Mouse (Mus musculus) bone marrow, adult 2 months (tissue): ENCODE measurements around the gene Cib3.

Experiments used
- CTCF ChIP-seq: fragments of 200-500 bp; IDR thresholded peaks from 2 replicates; pipeline ENCODE4 v1.5.1; 2011; ENCODE audit warnings: low read length, control low read depth; ENCODE audit not compliant: control insufficient read depth, insufficient read depth
- POLR2A ChIP-seq: fragments of 200-500 bp; IDR thresholded peaks from 2 replicates; pipeline ENCODE4 v1.6.1; 2011; ENCODE audit warnings: low read depth, mild to moderate bottlenecking, control low read depth, low read length, borderline replicate concordance; ENCODE audit not compliant: control insufficient read depth

DNA sequence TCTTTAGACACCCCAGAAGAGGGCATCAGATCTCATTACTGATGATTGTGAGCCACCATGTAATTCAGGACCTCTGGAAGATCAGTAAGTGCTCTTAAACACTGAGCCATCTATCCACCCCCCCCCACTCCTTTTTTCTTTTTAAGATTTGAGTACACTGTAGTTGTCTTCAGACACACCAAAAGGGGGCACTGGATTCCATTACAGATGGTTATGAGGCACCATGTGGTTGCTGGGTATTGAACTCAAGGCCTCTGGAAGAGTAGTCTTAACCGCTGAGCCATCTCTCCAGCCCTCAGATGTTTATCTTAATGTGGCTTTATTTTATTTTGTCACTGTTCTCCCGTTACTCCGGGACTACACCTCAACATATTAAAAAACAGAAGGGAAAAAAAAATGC, 52.6 kb downstream of the Cib3 start:
- TF ChIP-seq POLR2A = no peak
- no peak for TF ChIP-seq CTCF
